Mouse (Mus musculus) lung, embryonic 16.5 days (tissue): ENCODE measurements around the gene Zfp275. TPM values are rescaled to one million over a fixed set of nuclear protein-coding genes. Genes with fewer than 3 reads are reported as not detected.
"Not testable (repeated sequence)": the region's sequence is repeated elsewhere in the genome, so short reads cannot be mapped to it uniquely, and the experiment has no call there.

ENCODE experiments used
- ATAC-seq: fragments of 200-750 bp; cut with Nextera tagmentation; 2 replicates; pipeline ENCODE4 v1.8.0; 2017; ENCODE audit warnings: low read depth, mild to moderate bottlenecking, moderate library complexity
- H3K27ac ChIP-seq: fragments of 300-500 bp; sonication (generic); 2 replicates; pipeline ENCODE4 v1.5.1; 2014; ENCODE audit warnings: mild to moderate bottlenecking, control low read depth, low read length
- H3K27me3 ChIP-seq: fragments of 300-500 bp; sonication (generic); 2 replicates; pipeline ENCODE4 v1.6.1; 2014; ENCODE audit warnings: low read depth, low read length, mixed read lengths; ENCODE audit not compliant: control insufficient read depth, insufficient read depth
- H3K36me3 ChIP-seq: fragments of 300-500 bp; sonication (generic); 2 replicates; pipeline ENCODE4 v1.6.1; 2014; ENCODE audit warnings: low read length; ENCODE audit not compliant: control insufficient read depth, insufficient read depth
- H3K4me1 ChIP-seq: fragments of 300-500 bp; sonication (generic); replicated peaks from 2 replicates; pipeline ENCODE4 v1.6.1; 2014; ENCODE audit warnings: low read length, mixed read lengths; ENCODE audit not compliant: control insufficient read depth, insufficient read depth
- H3K4me2 ChIP-seq: fragments of 300-500 bp; sonication (generic); 2 replicates; pipeline ENCODE4 v1.6.1; 2014; ENCODE audit warnings: low read depth, low read length, control low read depth
- H3K4me3 ChIP-seq: fragments of 300-500 bp; sonication (generic); 2 replicates; pipeline ENCODE4 v1.5.1; 2014; ENCODE audit warnings: mild to moderate bottlenecking, low read length, control low read depth
- H3K9ac ChIP-seq: fragments of 300-500 bp; sonication (generic); 2 replicates; pipeline ENCODE4 v1.6.1; 2014; ENCODE audit warnings: low read length, control low read depth
- H3K9me3 ChIP-seq: fragments of 300-500 bp; sonication (generic); 2 replicates; pipeline ENCODE4 v1.6.1; 2016; ENCODE audit warnings: low read length; ENCODE audit not compliant: control insufficient read depth
- WGBS: fragments of 180-500 bp; shearing (Covaris S2); extraction: QIAGEN DNeasy Blood & Tissue Kit; methylation state at CpG from one replicate; pipeline ENCODE4 v1.1.7; 2014; 5-methylcytosine and 5-hydroxymethylcytosine counted together
- polyA plus RNA-seq: library from polyadenylated mRNA; unstranded; fragments of >200 nt; fragmentation: Nextera tagmentation; extraction: Ambion mirVana; gene quantifications from 2 replicates; pipeline ENCODE4 v1.2.1, GENCODE M21; 2015

Gene Zfp275
- polyA plus RNA-seq, 1 experiment from 2014 or later, result 13.8 TPM

GRCm38 (mm10) chrX:73396446-73396845 is 54.0 kb downstream of the Zfp275 start:
- ATAC-seq, result no peak
- Histone ChIP-seq H3K27me3 (no peaks in the 10 kb centered on the region), H3K27ac (no peak overlapping the region), H3K4me3 (no peak overlapping the region), H3K9ac (no peak overlapping the region), H3K9me3 (no peaks in the 10 kb centered on the region), H3K4me1 (no peaks in the 10 kb centered on the region), H3K4me2 (no peak overlapping the region), H3K36me3 (no peaks in the 10 kb centered on the region)
- 75% methylated on average over 1 of the region's 1 CpGs for WGBS

GRCm38 (mm10) chrX:73398636-73399035 is 56.2 kb downstream of the Zfp275 start, which contains the start of gene Gm18336:
TSS of gene Gm18336 (minus strand) at chrX:73398736.
- not testable (repeated sequence) for ATAC-seq, H3K27me3 ChIP-seq, H3K36me3 ChIP-seq, H3K9me3 ChIP-seq, H3K4me2 ChIP-seq, H3K9ac ChIP-seq, H3K4me3 ChIP-seq, H3K27ac ChIP-seq, H3K4me1 ChIP-seq
- WGBS, result 80% methylated on average over 1 of the region's 2 CpGs

GRCm38 (mm10) chrX:73400951-73401350 is 58.5 kb downstream of the Zfp275 start:
- H3K4me3 ChIP-seq, result no peak overlapping the region
- WGBS, result 86% methylated on average over 19 of the region's 20 CpGs
- H3K9me3 ChIP-seq, result no peaks in the 10 kb centered on the region
- H3K27me3 ChIP-seq, result no peaks in the 10 kb centered on the region; the same call in 1 of the 2 replicates
- no peak overlapping the region for H3K4me2 ChIP-seq
- no peak for ATAC-seq
- no peaks in the 10 kb centered on the region for H3K36me3 ChIP-seq
- no peaks in the 10 kb centered on the region for H3K4me1 ChIP-seq
- no peak overlapping the region for H3K9ac ChIP-seq
- H3K27ac ChIP-seq, result no peak overlapping the region

GRCm38 (mm10) chrX:73401616-73402015 is 59.2 kb downstream of the Zfp275 start:
- no peak for ATAC-seq
- Histone ChIP-seq H3K4me1 (no peaks in the 10 kb centered on the region), H3K9me3 (no peaks in the 10 kb centered on the region), H3K4me2 (no peak overlapping the region), H3K9ac (no peak overlapping the region), H3K27me3 (no peaks in the 10 kb centered on the region; the same call in 1 of the 2 replicates), H3K27ac (no peak overlapping the region), H3K36me3 (no peaks in the 10 kb centered on the region), H3K4me3 (no peak overlapping the region)
- WGBS, result 89% methylated on average over 12 of the region's 12 CpGs

Other genes starting within 250 kb of the Zfp275 start
- gene Xlr3a, start 245.5 kb upstream of the Zfp275 start, polyA plus RNA-seq, result 2.4 and 4.6 TPM in 2 replicates
- gene Gm14685, start 225.6 kb upstream of the Zfp275 start, polyA plus RNA-seq, result not detected in 2 replicates
- gene Xlr5b, start 193.8 kb upstream of the Zfp275 start, polyA plus RNA-seq, result not detected in 2 replicates
- gene DXBay18, start 193.2 kb upstream of the Zfp275 start, polyA plus RNA-seq, result not detected in 2 replicates
- not detected in 2 replicates for gene Spin2d, start 165.6 kb upstream of the Zfp275 start, polyA plus RNA-seq
- 8.4 and 10.6 TPM in 2 replicates for gene Xlr3b, start 150.4 kb upstream of the Zfp275 start, polyA plus RNA-seq
- gene Xlr4b, start 128.3 kb upstream of the Zfp275 start, polyA plus RNA-seq, result 0.65 and 1.3 TPM in 2 replicates
- 10.5 TPM in 2 replicates for gene F8a, start 114.3 kb upstream of the Zfp275 start, polyA plus RNA-seq
- gene Xlr4c, start 99.5 kb upstream of the Zfp275 start, polyA plus RNA-seq, result 0.24 and 0.83 TPM in 2 replicates
- gene Xlr3c, start 77.2 kb upstream of the Zfp275 start, polyA plus RNA-seq, result not detected in 2 replicates
- 0.24 TPM in 1 of 2 replicates, not detected in the other for gene Xlr5a, start 49.6 kb upstream of the Zfp275 start, polyA plus RNA-seq
- gene Xlr5c, start 49.6 kb upstream of the Zfp275 start, polyA plus RNA-seq, result not detected in 2 replicates
- not detected in 2 replicates for gene Gm45015, start 5.8 kb upstream of the Zfp275 start, polyA plus RNA-seq
- gene Gm18336, start 56.1 kb downstream of the Zfp275 start, polyA plus RNA-seq, result not detected in 2 replicates
- 0.13 and 0.14 TPM in 2 replicates for gene Zfp92, start 68.5 kb downstream of the Zfp275 start, polyA plus RNA-seq
- gene Trex2, start 92.7 kb downstream of the Zfp275 start, polyA plus RNA-seq, result not detected in 2 replicates
- 54.2 and 54.4 TPM in 2 replicates for gene Haus7, start 116.4 kb downstream of the Zfp275 start, polyA plus RNA-seq
- 206 and 225 TPM in 2 replicates for gene Bgn, start 141.0 kb downstream of the Zfp275 start, polyA plus RNA-seq
- gene Atp2b3, start 160.5 kb downstream of the Zfp275 start, polyA plus RNA-seq, result 0.11 TPM in 1 of 2 replicates, not detected in the other